In genomic region chr5:148608857-148609505, GRCm38 (mm10) we compare ENCODE assay signal across 11 mouse cellular contexts. TPM values are rescaled to one million over a fixed set of nuclear protein-coding genes. Genes with fewer than 3 reads are reported as not detected.
DNase-seq lines count a peak whose midpoint lies in the region; ATAC-seq lines count a peak whose summit lies in the region.
"Had no signal": no experiment of that assay in that cellular context is flagged by ENCODE, and none has a peak within 500 bp of the region (broad histone marks: within the 10 kb centered on the region; RNA-seq: fewer than 3 reads in every experiment).

No protein-coding gene starts in this region.

- H3K9me3 ChIP-seq in heart, embryonic 10.5 days, result no peaks in the 10 kb centered on the region
- H3K9me3 ChIP-seq in kidney, embryonic 15.5 days (replicated peaks), result no peaks in the 10 kb centered on the region
- no peaks in the 10 kb centered on the region for H3K9me3 ChIP-seq in embryonic facial prominence, embryonic 13.5 days
- H3K9me3 ChIP-seq in limb, embryonic 13.5 days, result no peaks in the 10 kb centered on the region
- H3K9me3 ChIP-seq: liver, embryonic 13.5 days; neural tube, embryonic 12.5 days had no signal

- no peak overlapping the region for H3K27ac ChIP-seq in heart, embryonic 10.5 days
- 0 out of 2 replicates have a peak overlapping the region, but pooled peaks have one; percentile 58 for H3K27ac ChIP-seq in kidney, embryonic 15.5 days
- peak overlapping the region; percentile 69; the same call in 1 of the 2 replicates for H3K27ac ChIP-seq in embryonic facial prominence, embryonic 13.5 days
- H3K27ac ChIP-seq in limb, embryonic 13.5 days, result no peak overlapping the region
- H3K27ac ChIP-seq: liver, embryonic 13.5 days; neural tube, embryonic 12.5 days had no signal

- no peaks in the 10 kb centered on the region for H3K36me3 ChIP-seq in heart, embryonic 10.5 days
- H3K36me3 ChIP-seq in kidney, embryonic 15.5 days, result no peaks in the 10 kb centered on the region
- no peaks in the 10 kb centered on the region for H3K36me3 ChIP-seq in embryonic facial prominence, embryonic 13.5 days
- H3K36me3 ChIP-seq in limb, embryonic 13.5 days, result no peaks in the 10 kb centered on the region
- H3K36me3 ChIP-seq: liver, embryonic 13.5 days; neural tube, embryonic 12.5 days had no signal

- WGBS in heart, embryonic 10.5 days, result 73% methylated on average over 13 of the region's 13 CpGs
- 71% methylated on average over 13 of the region's 13 CpGs for WGBS in kidney, embryonic 15.5 days
- WGBS in embryonic facial prominence, embryonic 13.5 days, result 60% methylated on average over 13 of the region's 13 CpGs
- WGBS in limb, embryonic 13.5 days, result 73% methylated on average over 13 of the region's 13 CpGs

- DNase-seq in heart, adult 11 months, result peak; percentile 92
- DNase-seq in heart, embryonic 10.5 days (ENCODE audit: low spot score), result no peak
- no peak for DNase-seq in kidney, postnatal 25 days
- DNase-seq: adrenal gland, adult 8-10 months; B cell, adult 2 months; liver, embryonic 13.5 days had no signal

- no peak overlapping the region for H3K4me3 ChIP-seq in heart, embryonic 10.5 days
- H3K4me3 ChIP-seq in kidney, embryonic 15.5 days (replicated peaks), result no peak overlapping the region
- no peak overlapping the region for H3K4me3 ChIP-seq in embryonic facial prominence, embryonic 13.5 days
- no peak overlapping the region for H3K4me3 ChIP-seq in limb, embryonic 13.5 days
- H3K4me3 ChIP-seq: liver, embryonic 13.5 days; neural tube, embryonic 12.5 days had no signal

- no peak for ATAC-seq in kidney, embryonic 15.5 days (replicated peaks; ENCODE audit: low FRiP score)
- ATAC-seq in embryonic facial prominence, embryonic 13.5 days (ENCODE audit: insufficient number of reproducible peaks, insufficient read depth, low FRiP score, low TSS enrichment, low read depth), result no peak
- 0 out of 2 replicates have a peak, but pooled peaks have one; percentile 16 for ATAC-seq in limb, embryonic 13.5 days (ENCODE audit: low FRiP score, low read depth)
- ATAC-seq in activated CD4-positive, CD25-positive, alpha-beta regulatory T cell, adult 4 months, result no peak

- H3K4me1 ChIP-seq in heart, embryonic 10.5 days, result peaks cover 14% of the 10 kb centered on the region
- H3K4me1 ChIP-seq in kidney, embryonic 15.5 days, result peaks cover 16% of the 10 kb centered on the region
- peaks cover 32% of the 10 kb centered on the region for H3K4me1 ChIP-seq in embryonic facial prominence, embryonic 13.5 days
- H3K4me1 ChIP-seq in limb, embryonic 13.5 days, result peaks cover 21% of the 10 kb centered on the region
- H3K4me1 ChIP-seq: liver, embryonic 13.5 days; neural tube, embryonic 12.5 days had no signal

- no peaks in the 10 kb centered on the region for H3K27me3 ChIP-seq in heart, embryonic 10.5 days (ENCODE audit: insufficient read depth, poor library complexity, severe bottlenecking)
- no peaks in the 10 kb centered on the region for H3K27me3 ChIP-seq in kidney, embryonic 15.5 days
- no peaks in the 10 kb centered on the region for H3K27me3 ChIP-seq in embryonic facial prominence, embryonic 13.5 days
- no peaks in the 10 kb centered on the region for H3K27me3 ChIP-seq in limb, embryonic 13.5 days
- H3K27me3 ChIP-seq: liver, embryonic 13.5 days; neural tube, embryonic 12.5 days had no signal

- no peak overlapping the region for H3K4me2 ChIP-seq in kidney, embryonic 15.5 days
- H3K4me2 ChIP-seq in embryonic facial prominence, embryonic 13.5 days, result no peak overlapping the region
- H3K4me2 ChIP-seq in limb, embryonic 13.5 days (replicated peaks), result no peak overlapping the region
- H3K4me2 ChIP-seq: liver, embryonic 13.5 days; neural tube, embryonic 12.5 days had no signal

- no peak overlapping the region for H3K9ac ChIP-seq in kidney, embryonic 15.5 days
- H3K9ac ChIP-seq in embryonic facial prominence, embryonic 13.5 days, result no peak overlapping the region
- no peak overlapping the region for H3K9ac ChIP-seq in limb, embryonic 13.5 days
- H3K9ac ChIP-seq: liver, embryonic 13.5 days; neural tube, embryonic 12.5 days had no signal

RNA-seq across cellular contexts. Expression of gene Ubl3, which starts 56.4 kb away (rescaled TPM):
- polyA plus RNA-seq in heart, embryonic 10.5 days (2016; fragmentation: Nextera tagmentation; extraction: Ambion mirVana), result 55.0 and 59.9 TPM in 2 replicates
- 68.8 and 76.0 TPM in 2 replicates for polyA plus RNA-seq in kidney, embryonic 15.5 days (2015; fragmentation: Nextera tagmentation; extraction: Ambion mirVana)
- polyA plus RNA-seq in embryonic facial prominence, embryonic 13.5 days (2015; fragmentation: Nextera tagmentation; extraction: Ambion mirVana), result 68.2 and 73.0 TPM in 2 replicates
- 68.1 and 69.7 TPM in 2 replicates for polyA plus RNA-seq in limb, embryonic 13.5 days (2015; fragmentation: Nextera tagmentation; extraction: Ambion mirVana)
- polyA plus RNA-seq in activated CD4-positive, CD25-positive, alpha-beta regulatory T cell, adult 4 months (2017; shearing (Covaris generic)), result 100 to 1,000 TPM in 1 of 2 experiments, 10 to 100 TPM in 1; 86.3 to 124 TPM

Comparison
In these comparisons a context has a peak if more than half of its experiments do, and no peak if none do; other contexts are left out.
1. H3K27ac ChIP-seq: peak in kidney, embryonic 15.5 days (single experiment) and embryonic facial prominence, embryonic 13.5 days (single experiment); none in heart, embryonic 10.5 days (single experiment) and limb, embryonic 13.5 days (single experiment).